Mouse (Mus musculus): Measurements from ENCODE around the gene Atmin.
A peak's percentile ranks its signal among the peaks of the same experiment; 100 is the strongest.

The Atmin gene

DNA sequence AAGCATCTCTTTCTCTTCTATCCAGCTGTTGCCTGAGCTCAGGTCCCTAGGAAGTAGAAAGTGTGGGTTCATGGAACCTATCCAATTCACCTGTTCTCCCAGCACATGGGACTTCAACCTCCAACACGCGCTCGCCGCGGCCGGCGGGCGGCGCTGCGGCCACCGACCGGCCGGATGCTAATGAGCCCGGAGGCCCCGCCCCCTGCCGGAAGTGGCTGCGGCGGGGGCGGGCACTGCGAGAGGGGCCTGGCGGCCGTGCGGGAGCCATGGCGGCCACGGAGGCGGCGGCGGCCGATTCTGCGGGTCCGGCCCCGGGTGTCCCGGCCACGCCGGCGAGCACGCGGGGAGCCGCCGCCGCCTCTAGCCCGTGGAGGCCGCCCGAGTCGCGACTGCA, at the start of gene Atmin:
Gene Atmin (plus strand): TSS at position 233 of the 394 bp plus-strand sequence.
- DNase-seq (ENCODE audit: low spot score in 2 of 2): peak in 1 of 2 experiments; percentile 81

DNA sequence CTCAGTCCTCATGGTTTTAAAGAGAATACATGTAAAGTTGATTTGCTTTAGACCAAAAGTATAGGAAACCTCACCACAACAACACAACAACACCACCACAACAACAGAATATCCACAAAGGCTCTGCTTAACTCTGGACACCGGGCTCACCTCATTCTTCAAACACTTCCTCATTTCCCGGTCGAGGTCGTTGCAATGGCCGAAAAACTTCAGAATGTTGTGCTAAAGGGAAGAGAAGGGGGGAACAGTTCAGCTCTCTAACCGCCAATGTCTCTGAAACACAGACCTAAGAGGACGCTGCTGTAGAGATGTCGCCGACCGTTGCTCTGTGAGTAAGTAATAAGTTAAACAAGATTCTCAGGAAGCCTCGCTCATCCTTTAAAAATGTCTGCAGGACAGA, 49.3 kb upstream of the Atmin start:
- DNase-seq (ENCODE audit: low spot score in 2 of 2): no peak

DNA sequence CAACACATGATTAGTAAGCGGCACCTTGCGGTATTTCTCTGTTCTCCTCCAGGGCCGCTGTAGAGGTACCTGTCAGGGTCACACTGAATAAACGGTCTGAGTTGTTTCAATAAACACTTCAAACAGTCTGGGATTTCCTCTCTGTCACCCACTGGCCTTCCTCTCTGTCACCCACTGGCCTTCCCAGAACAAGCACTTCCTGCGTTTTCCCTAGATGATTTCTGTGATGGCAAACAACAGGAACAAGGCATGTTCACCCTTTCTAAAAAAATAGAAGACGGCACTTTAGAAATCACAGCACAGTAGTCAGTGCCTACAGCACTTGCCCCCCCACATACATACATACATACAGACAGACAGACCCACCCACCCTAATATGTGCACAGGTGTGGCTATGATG, 47.7 kb upstream of the Atmin start:
- no peak for DNase-seq (ENCODE audit: low spot score in 2 of 2)

DNA sequence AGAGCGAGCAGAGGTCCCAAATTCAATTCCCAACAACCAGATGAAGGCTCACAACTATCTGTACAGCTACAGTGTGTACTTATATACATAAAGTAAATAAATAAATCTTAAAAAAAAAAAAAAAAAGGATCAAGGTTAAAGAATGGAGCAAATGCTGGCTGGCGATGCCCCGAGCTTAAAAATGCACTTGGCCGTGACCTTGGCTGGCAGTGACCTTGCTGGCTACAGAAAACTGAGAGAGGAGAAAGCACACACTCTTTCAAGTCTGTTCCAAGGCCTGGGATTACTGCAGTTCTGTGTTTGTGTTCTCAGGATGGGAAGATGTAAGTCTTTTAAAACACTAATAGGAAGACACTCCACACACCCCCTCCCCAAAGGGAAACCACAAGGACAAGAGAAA, 38.5 kb upstream of the Atmin start:
- no peak for DNase-seq (ENCODE audit: low spot score in 2 of 2)

DNA sequence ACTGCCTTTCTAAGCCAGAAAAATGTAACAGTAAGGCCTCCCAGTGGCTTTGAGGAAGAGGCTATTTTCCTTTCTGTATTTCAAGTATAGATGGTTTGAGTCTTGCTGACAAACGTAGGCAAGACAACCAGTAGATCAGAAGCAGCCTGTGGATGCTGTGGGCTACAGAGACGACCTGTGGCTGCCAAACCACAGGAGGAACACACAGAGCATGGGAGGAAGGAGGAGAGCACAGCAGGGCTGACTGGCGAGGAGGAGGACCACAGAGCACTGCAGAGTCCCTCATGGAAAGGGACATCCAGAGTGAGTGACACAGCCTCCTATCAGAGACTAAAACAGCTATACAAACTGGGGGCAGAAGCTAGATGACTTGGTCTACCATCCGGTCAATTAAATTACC, 37.9 kb upstream of the Atmin start:
- no peak for DNase-seq (ENCODE audit: low spot score in 2 of 2)

DNA sequence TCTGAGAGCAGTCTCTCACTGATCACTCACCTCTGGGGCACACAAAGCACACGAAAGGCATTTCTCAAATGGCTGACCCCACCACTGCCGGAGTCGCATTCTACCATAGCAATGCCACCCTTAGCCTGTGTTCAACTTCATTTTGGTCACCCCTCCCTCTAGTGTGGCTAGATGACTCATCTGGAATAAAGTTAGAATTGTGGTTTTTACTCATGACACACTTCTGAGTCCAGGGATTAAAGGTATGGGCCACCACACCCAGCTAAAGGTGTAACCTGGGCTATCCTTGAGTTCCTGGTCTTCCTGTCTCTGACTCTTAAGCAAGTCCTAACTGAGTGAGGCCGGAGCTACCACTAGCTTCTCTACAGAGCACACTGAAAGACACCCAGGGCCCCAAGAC, 37.4 kb upstream of the Atmin start:
- no peak for DNase-seq (ENCODE audit: low spot score in 2 of 2)

DNA sequence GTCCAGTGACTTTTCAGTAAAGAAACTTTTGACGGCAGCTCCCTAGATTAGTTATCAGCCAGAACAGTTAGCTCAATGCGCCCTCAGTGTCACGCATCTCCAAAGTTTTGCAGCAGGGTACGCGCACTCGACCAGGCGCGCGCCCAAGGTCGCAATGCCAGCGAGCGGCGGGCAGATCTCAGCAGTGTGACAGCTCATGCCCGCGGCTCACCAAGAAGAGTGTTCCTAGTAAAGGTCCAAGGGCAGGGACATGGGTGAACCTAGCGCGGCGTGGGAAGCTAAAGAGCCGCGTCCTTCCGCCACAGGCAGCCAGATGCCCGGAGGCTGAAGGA, 22.2 kb upstream of the Atmin start:
- no peak for DNase-seq (ENCODE audit: low spot score in 2 of 2)

DNA sequence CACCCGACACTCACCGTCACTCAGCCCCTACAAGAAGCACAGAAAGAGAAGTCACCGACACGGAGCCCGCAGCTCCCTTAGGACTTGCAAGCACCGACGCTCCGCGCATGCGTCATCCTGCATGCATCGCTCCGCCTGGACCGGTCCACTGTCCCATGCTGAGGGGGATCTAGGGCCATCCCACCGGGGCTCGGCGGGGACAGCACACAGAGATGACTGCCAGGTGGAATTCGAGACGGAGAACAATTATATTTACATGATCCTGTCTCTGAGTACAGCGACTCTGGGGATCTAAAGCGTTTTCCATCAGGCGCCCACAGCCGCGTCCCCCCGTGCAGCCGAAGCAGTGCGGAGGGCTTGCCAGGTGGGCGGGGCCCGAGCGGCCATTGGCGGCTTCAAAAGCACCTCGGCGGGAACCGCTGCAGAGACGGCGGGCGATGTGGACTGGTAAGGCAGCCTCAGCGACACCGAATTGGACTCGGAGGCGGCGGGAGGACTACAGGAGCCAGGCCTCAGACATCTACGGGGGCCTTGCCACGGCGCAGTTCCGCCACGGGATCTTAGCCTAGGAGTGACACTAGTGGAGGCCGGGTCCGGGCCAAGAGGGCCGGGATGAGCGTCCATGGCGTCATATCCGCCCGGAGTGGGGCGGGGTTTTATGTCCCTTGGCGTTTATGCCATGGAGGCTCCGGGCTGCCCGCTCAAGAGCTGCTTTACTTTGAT, 21.7 kb upstream of the Atmin start, which contains the start of the genes Cmc2 and Cenpn:
Gene Cmc2 (minus strand): TSS at position 119 of the 723 bp plus-strand sequence.
Gene Cenpn (plus strand): TSS at position 394 of the 723 bp plus-strand sequence.
- DNase-seq (ENCODE audit: low spot score in 2 of 2): peak; percentile 71 to 90

DNA sequence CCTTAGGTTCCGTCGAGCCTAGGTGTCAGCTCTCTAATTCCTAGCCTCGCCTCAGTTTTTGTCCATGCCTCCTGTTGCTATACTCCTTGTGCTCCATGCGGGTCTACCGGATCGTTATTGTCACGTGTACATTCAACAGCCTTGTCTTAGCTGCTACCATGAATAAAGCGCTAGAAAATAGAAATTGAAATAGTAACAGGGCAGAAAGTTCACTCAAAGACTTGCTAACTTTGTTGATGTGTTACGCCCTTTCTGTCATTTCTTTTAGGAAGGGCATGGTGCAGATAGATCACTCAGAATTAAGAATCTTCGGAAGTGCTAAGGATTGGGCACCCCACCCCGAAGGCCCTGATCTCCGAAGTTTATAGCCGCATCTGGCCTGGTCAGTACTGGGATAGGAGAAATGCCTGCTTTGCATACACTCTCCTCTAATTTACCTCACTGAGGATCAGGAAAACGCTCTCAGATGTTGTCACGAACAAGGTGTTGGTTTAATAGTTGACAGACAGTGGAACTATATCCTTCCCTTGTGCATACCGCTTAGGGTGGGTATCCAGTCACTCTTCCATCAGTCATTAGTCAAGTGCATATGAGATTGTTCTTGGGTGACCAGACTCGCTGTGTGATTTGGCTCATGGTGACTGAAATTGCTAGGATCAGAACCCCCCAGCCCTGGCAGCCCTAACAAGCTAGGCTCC, 21.0 kb upstream of the Atmin start:
- DNase-seq (ENCODE audit: low spot score in 2 of 2): no peak

DNA sequence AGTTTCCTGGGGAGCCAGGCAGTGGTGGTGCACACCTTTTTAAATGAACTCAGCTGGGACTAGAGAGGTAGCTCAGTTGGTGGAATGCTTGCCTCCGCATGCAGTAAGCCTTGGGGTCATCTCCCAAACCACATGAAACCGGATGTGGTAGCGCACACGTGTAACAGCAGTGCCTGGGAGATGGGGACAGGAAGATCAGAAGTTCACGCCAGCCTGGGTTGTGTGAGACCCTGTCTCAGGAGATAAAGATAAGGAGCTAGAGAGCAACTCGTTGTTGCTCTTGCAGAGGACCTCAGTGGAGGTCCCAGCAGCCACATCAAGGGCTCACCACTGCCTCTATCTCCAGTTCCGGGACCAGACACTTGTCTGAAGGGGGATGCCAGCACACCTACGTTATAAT, 19.7 kb upstream of the Atmin start:
- no peak for DNase-seq (ENCODE audit: low spot score in 2 of 2)

DNA sequence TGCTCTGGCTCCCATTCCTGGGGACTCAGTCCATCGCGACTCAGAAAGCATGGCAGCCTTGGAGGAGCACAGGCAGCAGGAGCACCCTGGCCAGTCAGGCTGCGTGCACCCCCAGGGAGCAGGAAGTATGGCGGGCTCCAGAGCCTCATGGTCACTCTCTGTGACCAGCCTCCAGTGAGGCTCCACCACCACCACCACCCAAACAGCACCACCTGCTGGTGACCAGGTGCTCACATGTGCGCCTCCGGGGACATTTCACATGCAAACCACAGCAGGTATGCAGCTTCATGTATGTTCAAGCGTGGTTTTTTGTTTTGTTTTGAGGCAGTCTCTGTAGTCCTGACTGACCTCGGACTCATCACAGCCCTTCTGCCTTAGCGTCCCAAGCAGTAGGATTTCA, 15.3 kb upstream of the Atmin start:
- no peak for DNase-seq (ENCODE audit: low spot score in 2 of 2)

DNA sequence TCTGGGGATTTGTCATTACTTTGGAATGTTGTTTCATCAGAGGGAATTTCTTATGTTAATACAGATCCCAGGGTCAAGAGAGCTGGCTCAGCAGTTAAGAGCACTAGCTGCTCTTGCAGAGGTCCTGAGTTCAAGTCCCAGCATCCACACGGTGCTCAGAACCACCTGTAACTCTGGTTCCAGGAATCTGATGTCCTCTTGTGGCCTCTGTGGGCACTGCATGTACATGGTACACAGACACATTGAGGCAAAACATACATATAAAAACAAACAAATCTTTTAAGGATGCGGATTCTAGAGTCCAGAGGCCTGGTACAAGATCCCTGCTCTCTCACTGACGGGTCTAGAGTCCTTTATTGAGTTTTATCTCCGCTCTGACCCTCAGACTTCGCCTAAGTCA, 14.6 kb upstream of the Atmin start:
- no peak for DNase-seq (ENCODE audit: low spot score in 2 of 2)

DNA sequence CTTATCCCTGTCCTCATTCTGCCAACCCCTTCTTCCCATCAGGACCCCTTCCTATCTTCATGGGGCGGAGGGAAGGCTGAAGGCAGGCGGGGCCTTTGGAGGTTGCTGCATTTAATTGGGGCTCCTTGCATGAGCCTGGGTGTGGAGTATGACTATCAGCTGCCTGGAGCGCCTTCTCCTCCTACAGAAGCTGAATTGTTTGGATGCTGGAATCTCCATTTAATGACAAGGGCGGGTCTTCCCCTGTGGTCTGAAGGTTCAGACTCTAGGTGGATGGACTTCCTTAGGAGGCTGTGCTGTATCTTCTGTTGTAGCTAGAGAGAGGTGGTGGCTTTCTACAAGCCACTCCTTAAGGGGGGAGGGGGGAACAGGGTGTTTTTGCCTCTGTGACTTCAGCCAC, 8.2 kb upstream of the Atmin start:
- no peak for DNase-seq (ENCODE audit: low spot score in 2 of 2)

DNA sequence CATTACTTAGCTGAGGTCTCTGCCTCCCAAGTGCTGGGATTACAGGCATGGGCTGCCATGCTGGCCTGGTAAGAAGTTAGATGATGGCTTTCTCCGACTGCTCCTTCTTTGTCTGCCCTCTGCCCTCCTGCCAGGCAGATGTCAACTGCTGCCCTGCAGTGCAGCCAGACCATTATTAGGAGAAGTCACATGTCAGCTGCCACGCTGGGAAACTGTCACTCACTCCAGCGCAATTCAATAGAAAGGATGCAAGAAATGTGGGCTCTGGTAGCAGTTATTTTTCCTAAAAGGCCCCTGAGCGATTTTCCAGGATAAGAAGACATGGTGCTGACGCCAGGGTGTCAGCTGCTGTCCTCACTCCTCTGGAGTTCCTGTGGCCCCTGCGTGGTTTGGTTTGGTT, 7.7 kb upstream of the Atmin start:
- DNase-seq (ENCODE audit: low spot score in 2 of 2): no peak

DNA sequence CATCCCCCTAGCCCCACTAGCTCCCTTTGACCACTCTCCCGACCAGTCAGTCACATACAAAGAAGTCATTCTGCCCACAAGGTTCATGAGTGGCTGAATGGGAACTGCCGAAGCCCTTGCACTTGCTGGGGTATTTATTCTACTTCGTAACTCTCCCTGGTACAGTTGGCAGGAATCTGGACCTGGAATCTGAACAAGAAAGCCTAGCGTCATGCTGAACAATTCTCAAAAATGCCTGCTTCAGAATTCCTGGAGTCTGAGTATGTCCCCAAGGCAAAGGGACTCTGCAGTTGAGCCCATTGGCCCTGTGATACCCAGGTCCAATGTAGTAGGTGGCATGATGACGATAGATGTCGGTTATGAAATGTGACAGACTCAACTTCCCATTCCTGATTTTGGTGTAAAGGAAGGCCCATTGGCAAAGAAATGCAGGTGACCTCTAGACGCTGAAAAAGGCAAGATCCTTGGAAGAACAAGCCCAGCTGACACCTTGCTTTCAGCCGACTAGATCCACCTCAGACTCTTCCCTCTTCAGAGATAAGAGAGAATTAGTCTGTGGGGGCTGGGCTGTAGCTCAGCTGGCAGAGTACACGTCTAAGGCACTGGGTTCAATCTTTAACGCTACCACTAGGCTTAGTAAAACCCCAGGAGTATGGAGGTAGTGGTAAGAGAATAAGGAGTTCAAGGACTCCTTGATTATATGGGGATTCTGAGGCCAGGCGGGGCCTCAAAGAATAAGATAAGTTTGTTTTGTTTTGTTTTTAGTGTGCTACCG, 722 bp upstream of the Atmin start:
- DNase-seq (ENCODE audit: low spot score in 2 of 2): no peak

DNA sequence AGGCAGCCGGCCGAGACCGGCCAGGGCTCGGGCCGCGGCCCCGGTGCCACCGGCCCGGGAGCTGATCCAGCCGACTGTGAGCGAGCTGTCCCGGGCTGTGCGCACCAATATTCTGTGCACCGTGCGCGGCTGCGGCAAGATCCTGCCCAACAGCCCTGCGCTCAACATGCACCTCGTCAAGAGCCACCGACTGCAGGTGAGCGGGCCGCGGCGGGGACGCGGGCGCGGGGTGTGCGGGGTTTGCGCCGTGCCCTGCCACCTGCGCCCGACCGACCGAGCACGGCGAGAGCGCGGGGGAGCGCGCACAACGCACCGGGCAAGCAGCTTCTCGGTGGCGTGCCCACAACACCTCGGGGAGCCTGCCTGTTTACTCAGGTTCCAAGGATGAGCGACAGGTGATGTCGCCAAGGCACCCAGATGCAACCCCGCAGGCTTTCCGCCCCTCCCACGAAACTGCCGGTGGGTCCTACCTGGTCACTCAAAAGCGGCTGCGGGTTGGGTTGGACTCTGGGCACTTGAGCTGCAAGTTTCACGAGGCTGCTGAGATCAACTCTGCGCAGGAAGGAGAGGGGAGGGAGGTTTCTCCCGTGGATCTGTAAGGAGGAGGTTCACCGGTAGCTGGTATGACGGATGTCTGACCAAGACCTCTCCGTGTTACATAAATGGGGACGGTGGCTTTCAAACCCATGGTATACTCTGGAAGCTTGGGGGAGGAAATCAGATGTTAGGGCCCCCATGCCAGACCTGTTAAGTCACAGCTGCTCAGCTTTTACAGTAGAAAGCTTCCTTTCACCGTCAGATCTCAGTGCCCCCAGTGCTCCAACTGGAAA, 577 bp downstream of the Atmin start:
- DNase-seq (ENCODE audit: low spot score in 2 of 2): peak in 1 of 2 experiments; percentile 55

DNA sequence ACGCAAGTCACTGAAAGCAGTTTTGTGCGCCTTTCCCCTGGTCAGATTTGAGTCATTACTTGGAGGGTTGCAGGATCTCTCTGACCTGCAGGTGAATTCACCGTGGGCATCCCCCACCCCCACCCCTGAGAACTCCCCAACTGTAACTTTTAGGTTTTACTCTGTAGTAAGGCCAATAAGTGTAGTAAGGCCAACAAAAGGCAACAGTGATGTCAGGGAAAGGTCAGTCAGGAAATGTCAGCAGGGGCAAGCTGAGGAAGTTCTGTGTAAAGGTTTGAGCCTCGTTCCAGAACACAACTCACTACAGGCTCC, 1.1 kb downstream of the Atmin start:
- no peak for DNase-seq (ENCODE audit: low spot score in 2 of 2)

DNA sequence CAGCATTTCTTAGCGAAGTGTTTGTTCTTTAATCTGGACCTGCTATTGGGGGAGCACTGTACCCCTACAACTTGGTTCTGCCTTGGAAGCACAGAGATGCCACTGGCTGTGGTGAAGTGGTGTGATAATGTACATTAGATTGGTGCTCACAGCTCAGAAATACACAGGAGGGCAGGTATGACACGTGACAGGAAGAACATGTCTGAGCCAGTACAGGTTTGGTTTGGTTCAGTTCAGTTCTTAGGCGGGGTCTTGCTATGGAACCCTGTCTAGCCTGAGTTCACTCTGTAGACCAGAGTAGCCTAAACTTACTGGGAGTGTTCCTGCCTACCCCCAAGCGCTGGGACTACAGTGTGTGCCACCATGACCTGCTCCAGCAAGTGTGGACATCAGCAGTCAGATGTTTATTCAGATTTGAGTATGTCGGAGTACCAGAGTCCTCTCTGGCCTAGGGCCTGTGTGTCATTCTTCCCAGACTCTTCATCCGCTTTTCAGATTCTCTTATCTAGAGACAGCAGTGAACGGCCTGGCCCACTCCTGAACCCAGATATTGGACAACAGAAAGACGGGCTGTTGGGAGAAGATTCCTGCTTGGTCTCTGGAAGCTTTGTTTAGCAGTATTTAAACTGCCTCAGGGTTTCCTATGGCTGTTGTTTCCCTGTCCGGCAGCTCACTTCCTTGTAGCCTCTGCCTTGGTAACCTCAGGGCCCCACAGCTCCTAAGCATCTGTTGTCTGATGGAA, 2.1 kb downstream of the Atmin start:
- no peak for DNase-seq (ENCODE audit: low spot score in 2 of 2)

DNA sequence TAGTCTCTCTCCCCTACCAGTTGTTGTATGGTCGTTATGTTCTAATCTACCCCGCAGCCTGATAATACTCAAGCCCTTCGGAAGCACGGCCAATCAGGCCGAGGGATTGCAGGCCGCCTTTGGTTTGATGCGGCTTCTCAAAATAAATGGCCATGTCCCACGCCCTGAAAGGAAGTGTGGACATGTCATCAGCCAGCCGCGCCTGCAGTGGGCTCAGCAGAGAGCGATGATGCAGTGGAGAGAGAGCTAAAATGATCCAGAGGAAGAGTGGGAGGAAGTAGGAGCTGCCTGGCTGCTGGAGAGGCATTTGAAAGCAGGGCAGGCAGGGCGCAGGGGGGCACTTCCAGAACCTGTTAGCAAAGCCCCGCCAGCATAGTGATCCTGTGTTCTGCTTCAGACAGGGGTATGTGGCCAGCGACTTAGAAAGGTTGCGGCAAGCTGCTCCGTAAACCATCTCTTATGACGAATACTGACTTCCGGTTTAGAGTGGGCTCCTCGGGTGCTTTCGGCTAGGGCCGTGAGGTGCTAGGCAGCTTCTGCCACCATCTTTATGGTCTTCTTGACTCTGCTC, 3.2 kb downstream of the Atmin start:
- DNase-seq (ENCODE audit: low spot score in 2 of 2): peak in 1 of 2 experiments; percentile 71

DNA sequence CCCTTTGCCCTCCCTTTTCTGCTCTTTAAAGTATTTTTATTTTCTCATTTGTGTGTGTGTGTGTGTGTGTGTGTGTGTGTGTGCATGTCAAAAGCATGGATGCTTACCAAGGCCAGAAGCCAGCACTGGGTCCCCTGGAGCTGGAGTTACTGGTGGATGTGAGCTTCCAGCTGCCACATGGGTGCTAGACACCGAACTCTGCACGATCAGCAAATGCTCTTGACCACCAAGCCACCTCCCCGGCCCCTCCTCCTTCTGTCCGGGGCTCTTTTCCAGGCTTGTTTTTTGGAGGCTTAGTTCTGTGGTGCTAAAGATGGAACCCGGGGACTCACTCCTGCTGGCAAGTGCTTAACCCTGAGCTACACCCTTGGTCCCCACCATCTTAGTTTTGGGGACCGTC, 3.7 kb downstream of the Atmin start:
- no peak for DNase-seq (ENCODE audit: low spot score in 2 of 2)

DNA sequence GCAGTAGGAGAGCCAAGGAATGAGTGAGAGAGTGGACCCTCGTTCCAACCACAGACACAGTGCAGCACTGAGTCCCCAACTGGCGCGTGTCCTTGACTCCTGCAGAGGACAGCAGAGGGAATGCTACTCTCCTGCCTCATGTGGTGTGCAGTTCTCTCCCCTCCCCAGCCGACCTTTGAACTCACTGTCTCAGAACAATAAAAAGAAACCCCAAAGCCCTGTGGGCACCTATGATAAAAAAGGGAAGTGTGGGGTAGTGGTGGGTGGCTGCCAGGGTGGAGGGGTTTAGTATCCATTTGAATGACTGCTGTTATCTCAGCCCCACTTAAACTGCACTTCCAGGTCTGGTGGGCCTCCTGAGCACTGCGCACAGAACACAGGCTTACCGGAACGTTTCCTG, 4.4 kb downstream of the Atmin start:
- no peak for DNase-seq (ENCODE audit: low spot score in 2 of 2)

Data from left cerebral cortex, adult 9 months (tissue).